Mouse (Mus musculus): ENCODE measurements at regions not wholly inside any gene's neighbourhood (a gene's known extent, or its start where the extent isn't known, plus 50 kb on each side); places are given as distances from the start of the nearest gene placed in this dataset.
A peak's percentile ranks its signal among the peaks of the same experiment; 100 is the strongest.

DNA sequence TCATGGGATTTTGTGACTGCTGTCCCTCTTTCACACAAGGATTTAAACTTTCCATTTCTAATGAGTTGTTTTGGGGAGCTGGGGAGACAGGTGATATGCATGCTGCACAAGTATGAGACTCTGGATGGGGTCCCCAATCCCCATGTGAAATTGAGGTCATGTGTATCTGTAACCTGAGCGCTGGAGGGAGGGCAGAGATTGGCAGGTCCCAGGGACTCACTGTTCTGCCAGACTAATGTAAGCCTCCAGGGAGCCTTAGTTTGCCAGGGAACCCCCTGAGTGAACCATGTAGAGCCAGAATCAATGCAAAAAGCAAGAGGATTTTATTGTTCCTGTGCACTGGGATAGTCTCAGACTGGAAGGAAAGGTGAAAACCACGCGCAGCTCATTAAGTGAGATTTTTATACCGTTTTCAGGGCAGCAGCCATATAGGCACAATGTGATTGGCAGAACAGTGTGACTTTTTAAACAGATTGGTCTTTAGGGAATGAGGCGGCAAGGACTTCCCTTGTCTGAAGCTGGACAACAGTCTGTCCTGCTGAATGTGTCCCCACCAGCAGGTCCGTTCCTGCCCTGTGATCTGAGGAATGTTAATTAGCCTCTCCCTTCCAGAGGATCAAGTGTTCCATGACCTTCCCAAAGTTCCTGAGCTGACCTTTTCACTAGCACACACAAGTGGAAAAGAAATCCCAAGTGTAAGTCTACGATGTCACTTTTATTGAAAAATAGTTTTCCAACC is 59.9 kb upstream of the Oxgr1 start:
- ATAC-seq (replicated peaks; ENCODE audit: low read depth, poor library complexity, severe bottlenecking): no peak

DNA sequence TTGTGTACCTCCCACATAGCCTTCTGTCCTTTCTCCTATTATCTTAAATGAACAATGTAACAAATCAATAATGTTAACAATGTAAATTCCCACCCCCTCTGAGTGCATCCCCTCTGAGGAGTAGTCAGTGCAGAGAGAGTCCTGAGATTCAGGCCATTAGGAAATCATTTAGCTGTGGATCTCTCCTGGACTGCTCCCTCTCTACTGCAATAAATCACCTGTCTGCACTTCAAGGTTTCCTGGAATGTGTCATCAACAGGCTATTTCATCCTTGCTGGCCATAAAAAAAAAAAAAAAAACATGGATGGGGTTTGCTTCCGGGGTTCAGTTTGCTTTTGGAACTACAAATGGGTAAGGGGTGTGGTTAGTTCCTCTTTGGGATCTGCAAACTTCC is 60.5 kb upstream of the Oxgr1 start:
- ATAC-seq (replicated peaks; ENCODE audit: low read depth, poor library complexity, severe bottlenecking): no peak

DNA sequence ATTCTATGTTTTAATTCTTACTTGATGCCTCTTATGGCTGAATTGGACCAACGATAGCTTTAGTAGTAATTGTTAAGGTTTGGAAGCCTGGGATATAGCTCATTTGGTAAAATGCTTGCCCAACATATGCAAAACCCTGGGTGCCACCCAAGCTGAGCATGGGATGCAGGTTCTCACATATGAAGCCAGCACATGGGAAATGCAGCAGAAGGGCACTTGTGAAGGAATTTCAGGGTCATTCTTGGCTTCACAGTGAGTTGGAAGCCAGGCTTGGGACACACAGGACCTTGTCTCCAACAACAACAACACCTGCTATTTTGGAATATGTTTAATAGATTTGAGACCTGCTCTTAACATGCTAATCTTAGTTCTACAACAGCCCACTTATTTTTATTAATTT is 67.6 kb upstream of the Oxgr1 start:
- no peak for ATAC-seq (replicated peaks; ENCODE audit: low read depth, poor library complexity, severe bottlenecking)

DNA sequence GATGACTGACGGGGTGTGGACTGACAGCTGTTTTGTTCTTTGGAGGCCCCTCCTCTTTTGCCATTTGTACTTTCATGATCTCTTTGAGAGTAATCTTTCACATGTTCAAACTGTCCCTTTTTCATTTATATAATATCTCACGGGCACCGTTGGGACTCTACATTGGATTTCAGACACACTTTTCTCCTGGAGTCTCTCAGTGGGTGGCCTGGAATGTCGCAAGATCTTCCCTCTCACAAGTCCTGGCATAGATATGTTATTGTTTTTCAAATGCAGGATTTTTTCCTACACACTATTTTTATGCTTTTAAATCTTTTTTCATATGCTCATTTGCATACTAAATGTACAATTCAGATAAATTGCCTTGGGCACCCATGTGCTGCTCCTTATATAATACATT is 71.1 kb upstream of the Oxgr1 start:
- ATAC-seq (replicated peaks; ENCODE audit: low read depth, poor library complexity, severe bottlenecking): no peak

DNA sequence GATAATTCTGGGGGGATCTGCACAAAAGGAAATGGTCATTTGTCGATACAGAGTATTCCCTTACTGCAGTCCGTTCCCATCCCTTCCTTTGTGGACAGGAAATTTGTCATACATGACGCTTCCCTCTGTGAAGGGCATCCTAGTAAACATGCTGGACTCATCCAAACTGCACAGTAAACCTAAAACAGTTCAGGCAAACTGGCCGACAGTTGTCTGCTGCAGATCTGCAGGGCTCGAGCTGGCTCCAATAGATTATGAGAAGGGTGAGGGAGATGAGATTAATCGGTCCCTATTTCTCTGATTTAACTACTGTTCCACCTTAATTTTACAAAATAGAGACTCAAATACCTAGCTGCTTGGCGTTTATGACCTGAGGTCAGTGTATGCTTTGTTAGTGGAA is 76.3 kb upstream of the Oxgr1 start:
- ATAC-seq (replicated peaks; ENCODE audit: low read depth, poor library complexity, severe bottlenecking): no peak

DNA sequence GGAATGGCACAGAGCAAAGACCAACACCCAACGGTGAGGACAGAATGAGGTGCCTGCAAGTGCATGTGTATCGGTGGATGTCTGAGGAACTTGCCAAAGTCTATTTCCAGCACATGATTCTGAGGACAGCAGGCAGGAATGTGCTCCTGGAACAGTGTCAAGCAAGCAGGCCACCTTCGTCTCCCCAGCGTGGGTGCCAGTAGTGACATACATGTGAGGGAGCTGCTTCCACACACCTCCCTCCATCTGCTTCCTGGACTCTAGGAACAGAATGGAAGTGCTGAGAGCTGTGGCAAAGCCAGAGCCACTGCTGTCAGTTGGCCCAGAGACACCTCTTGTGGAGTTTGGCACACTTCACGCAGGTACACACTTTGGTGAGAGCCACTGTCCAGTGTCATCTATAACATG is 76.9 kb upstream of the Oxgr1 start:
- ATAC-seq (replicated peaks; ENCODE audit: low read depth, poor library complexity, severe bottlenecking): no peak

DNA sequence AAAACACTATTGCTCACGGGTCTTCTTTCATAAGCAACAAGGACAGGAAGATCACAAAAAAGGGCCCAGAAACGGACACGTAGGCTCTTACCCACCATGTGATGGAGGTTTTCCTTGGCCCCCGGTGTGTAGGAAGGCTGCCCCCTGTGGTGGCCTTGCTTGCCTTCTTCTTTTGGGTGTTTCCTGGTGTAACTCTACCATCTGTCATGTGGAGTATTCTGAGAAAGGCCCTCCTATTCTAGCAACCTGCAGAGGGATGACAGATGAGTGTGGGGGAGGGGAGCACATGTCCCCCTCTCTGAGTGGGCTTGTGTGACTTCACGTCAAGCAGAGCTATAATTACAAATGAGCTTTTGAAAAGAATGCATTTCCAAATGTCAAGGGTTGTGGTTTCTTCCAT is 77.3 kb upstream of the Oxgr1 start:
- no peak for ATAC-seq (replicated peaks; ENCODE audit: low read depth, poor library complexity, severe bottlenecking)

DNA sequence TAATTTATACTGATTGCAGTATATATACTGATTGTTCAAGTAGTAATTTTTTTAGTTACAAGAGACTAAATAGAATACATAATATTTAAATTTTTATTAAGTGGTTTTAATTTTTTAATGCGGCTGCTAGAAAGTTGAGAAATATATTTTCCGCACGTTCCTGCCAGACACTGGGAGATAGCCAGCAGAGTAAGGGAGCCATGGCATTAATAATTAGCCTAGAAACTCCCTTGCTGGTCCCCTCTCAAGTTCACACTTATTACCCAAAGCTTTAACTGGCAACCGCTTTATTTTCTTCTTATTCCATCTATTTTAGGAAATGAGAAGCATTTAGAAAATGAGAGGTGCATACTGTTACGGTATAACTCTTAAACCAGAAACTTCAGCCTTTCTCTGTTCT is 78.0 kb upstream of the Oxgr1 start:
- no peak for ATAC-seq (replicated peaks; ENCODE audit: low read depth, poor library complexity, severe bottlenecking)

DNA sequence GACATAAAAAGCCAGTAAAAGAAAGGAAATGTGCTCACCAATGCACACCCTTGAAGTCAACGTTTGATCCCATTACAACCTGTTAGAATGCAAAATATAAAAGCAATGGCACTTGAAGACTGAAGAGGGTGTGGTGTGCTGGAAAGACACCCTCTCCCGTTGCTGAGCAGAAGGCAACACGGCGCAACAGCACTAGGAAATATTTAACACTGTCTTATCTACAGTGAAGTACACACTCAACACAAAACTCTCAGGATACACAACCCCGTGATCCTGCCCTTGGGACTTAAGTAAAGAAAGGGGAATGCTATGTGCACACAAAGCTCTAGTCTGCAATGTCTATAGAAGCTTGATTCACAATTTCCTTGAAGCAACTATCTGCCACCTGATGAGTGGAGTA is 83.1 kb upstream of the Oxgr1 start:
- no peak for ATAC-seq (replicated peaks; ENCODE audit: low read depth, poor library complexity, severe bottlenecking)

DNA sequence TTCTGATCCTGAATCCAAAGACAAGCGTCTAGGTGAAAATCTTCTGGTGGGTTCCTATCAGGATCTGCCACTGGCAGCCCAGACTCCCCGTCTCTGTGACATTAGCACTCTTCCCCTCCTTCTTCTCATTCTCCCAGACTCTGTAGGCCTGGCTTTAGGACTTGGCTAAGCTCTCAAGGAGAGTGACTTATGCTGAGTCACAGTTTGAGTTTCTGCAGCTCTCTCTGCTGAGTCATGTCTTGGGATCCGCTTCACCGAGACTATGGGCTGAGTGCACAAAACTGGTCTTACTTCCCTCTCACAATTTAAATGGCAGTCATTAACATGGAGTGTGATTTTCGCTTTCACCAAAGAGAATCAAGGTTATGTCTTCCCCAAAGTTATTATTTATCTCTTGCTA is 85.2 kb upstream of the Oxgr1 start:
- peak; percentile 95 for ATAC-seq (replicated peaks; ENCODE audit: low read depth, poor library complexity, severe bottlenecking)

DNA sequence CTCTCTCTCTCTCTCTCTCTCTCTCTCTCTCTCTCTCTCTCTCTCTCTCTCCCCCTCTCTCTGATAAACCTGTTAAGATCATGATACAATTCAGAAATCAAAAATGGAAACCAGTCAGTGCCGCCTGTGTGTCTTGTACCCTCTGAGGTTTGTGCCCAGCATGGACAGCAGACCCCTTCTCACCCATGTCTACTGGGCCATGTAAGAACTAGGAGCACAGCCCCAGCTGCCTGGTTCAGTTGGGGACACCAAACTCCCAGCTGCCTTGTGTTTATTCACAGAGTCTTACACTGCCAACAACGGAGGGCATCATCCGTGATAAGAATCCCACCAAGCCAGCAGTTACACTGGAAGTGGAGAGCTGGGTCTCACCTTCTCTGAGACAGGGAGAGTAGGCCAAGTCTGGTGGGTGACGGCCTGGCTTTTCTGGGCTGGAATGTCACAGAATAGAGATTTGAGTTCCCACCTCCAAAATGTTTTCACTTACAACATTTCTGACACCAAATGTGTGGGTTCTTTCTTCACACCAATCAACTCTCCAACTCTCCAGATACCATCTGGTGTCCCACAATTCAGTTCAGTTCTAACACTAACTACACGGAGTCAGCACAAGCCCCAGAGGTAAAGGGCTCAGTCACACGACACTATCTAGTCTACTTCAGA is 92.2 kb upstream of the Oxgr1 start:
- ATAC-seq (replicated peaks; ENCODE audit: low read depth, poor library complexity, severe bottlenecking): no peak

DNA sequence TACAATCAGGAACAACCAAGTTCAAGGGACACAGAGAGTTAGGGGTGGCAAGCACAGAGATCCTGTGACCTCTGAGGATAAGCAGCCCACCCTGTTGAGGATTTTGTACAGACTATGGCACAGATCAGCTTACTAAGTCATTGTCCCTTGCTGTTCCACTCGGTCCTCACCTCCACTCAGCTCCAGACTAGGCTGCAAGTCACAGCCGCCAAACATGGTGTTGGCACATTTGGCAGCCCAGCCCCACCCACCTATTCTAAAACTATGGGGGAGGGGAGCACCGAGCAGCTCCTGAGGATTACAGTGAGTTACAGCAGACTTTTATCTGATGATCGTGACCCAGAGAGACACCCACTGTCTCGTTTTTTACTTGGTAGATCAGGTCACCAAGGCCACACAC is 93.0 kb upstream of the Oxgr1 start:
- ATAC-seq (replicated peaks; ENCODE audit: low read depth, poor library complexity, severe bottlenecking): no peak

DNA sequence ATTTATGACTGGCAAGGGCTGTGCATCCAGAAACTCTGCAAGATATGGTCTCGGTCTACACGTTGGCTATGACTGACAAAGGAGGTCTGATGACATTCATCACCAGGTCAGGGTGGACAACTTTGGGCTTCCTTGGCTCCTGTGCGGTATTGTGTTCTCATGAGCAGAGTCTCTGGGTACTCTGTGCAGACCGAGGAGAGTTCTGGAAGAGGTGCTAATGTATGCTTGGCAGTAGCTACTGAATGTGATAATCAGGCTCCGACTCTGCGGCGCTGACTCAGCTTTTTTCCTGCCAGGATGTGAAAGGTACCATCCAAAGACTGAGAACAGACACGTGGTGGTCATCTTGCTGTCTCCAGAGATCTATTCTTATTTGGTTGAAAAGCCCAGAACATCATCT is 94.5 kb upstream of the Oxgr1 start:
- no peak for ATAC-seq (replicated peaks; ENCODE audit: low read depth, poor library complexity, severe bottlenecking)

DNA sequence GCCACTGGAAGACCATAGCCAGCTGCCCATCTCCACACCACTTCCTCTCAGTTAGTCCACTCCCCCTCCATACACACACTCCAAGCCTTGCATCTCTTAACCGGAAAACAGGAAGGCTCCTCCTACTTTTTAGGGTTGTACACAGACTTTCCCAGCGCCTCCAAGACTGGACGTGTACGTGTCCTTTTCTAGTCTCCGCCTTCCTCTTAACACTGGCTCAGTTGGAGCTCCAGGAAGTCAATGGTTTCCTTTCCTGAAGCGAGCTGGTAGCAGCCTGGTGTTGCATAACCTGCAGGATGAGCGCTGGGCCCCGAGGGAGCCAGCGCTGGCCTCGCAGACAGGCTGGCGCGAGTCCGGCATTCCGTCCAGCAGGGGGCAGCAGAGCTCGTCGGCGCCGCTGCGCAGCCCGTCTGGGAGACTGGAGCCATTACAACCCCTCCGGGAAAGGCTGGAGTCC is 95.5 kb upstream of the Oxgr1 start:
- ATAC-seq (replicated peaks; ENCODE audit: low read depth, poor library complexity, severe bottlenecking): peak; percentile 96

DNA sequence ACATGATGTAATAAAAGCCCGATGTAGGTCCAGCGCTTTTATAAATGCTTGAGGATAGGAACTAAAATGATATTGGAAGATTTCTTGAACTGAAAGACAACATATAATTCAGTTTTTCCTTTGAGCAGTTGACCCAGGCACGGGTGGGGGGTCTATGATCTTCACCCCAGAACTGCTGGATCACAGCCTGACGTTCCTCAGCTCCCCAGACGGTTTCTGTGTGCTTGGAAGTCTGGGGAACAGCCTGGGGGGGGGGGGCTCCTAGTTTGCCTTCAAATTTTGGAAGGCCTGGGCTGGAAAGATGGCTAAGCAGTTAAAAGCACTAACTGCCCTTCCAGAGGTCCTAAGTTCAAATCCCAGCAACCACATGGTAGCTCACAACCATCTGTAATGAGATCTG is 96.3 kb upstream of the Oxgr1 start:
- ATAC-seq (replicated peaks; ENCODE audit: low read depth, poor library complexity, severe bottlenecking): no peak

DNA sequence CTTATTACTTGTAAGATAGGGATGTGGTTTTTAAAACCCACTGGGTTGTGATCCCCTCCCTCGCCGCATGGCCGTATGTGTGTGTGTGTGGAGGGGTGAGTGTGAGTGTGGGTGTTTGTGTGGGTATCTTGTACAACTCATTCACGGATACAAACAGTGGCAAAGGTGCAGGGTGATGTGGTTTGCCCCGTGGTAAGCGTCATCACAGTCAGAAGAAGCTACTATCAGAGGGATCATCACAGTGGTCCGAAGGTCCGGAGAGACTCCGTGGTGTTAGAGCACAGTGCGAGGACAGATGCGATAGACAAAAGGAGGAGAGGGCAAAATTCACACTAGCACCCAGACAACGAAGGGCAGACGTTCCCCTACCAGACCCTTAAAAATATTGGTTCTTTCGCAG is 97.0 kb upstream of the Oxgr1 start:
- no peak for ATAC-seq (replicated peaks; ENCODE audit: low read depth, poor library complexity, severe bottlenecking)

DNA sequence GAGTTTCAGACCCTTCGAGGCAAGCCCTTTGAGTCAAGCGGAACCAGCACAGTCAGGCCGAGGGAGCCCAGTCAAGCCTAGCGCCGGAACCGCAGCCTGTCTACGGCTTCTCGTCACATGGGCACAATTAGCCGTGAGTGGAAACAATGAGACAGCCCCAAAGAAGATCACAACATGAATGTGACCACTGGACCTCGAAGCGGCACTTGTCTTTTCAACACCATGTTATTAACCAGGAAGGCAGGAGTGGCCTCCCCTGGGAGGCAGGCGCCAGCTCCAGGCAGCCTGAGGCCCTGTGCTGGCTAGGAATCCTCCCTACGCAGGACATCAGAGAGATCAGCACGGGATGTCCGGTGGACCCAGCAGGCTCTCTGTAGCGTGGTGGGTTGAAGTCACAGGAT is 97.4 kb upstream of the Oxgr1 start:
- no peak for ATAC-seq (replicated peaks; ENCODE audit: low read depth, poor library complexity, severe bottlenecking)

DNA sequence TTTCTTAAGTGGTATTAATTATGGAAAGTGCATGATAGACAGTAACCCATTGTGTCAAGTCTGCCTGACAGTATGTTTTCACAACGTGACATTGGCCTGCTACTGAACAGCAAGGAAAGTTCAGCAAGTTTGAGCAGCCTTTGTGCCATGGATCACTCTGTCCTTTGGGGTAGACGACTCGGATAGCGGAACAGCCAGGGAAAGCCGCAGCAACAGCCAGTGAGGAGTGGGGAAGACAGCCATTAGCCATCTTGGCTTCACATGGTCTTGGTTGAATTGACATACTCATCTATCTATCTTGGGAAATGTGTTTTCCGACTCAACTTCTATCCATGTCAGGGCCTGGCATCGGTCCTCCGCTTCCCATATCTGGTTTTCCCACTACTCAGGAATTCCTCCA is 98.0 kb upstream of the Oxgr1 start:
- no peak for ATAC-seq (replicated peaks; ENCODE audit: low read depth, poor library complexity, severe bottlenecking)

DNA sequence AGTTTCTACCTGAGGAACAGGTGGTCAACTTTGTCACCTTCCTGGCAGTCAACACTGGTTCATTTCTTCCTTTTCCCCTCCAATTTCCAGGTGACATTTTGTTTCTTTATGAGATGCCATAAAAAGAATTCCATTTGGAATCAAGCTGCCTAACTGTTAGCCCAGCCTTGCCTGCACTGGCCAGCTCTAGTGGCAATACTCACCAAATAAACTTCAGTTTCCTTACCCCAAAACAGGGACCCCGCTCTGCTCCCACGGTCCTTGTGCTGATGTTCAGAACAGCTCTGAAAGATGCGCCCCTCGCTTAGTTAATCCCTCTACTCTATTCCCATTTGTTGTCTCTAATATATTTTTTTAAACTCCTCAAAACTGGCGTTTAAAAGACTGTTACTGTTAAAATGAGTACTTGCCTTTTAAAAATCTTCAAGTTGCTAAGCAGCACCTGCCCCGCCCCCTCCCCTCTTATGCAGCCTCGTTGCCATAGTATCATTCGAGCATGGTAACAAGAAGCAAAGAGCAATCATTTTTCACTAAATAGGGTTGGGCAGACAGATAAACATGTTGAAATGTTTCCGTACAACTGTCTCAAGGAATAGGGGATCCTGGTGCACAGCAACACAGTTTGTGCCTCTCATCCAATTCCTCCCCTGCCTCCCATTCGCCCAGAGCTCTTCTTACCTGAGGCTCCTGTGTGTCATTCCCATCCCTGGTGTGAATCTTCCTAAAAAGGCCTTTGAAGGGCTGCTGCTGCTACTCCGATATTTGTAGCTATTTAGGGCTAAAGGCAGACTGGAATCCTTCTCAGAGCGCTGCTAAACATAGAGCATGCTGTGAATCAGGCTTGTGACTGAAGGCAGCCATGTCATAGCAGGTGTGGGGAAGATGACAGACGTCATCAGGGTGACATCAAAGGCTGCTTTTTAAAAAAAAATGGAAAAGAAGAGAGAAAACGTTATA is 98.8 kb upstream of the Oxgr1 start:
- ATAC-seq (replicated peaks; ENCODE audit: low read depth, poor library complexity, severe bottlenecking): no peak

DNA sequence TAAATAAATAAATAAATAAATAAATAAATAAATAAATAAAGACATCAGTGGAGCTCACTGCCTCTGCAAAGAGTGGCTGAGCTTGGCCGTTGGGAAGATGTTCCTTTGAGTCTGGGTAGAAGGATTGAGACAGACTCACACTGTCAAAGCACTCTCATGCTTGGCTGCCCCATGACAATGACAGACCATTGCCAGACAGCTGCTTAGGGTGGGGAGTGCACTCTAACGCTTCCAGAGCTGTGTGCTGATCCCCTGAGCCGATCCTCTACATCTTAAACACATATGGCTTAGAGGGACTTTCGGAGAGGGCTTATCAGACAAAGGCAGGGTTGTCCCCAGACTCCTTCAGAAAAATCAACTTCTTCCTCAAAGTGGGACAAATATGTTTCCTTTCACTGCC is 100.0 kb upstream of the Oxgr1 start:
- ATAC-seq (replicated peaks; ENCODE audit: low read depth, poor library complexity, severe bottlenecking): no peak

DNA sequence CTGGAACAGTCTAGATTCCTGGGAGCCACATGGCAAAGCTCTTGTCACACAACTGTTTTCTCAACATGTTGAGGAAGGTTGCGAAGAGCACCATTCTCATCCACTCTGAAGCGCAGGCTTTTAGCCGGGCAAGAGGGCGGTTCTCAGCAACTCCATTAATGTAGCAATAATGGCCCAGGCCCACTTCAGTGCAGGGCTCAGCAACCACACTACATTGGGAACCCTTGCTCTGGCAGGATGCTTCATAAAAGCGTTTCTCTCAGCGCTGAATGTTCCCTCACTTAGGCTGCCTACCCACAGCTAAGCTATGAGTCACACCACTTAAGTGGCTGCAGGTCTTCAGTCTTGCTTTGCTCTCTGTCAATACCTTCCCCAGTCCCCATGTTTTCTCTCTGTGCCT is 102.2 kb upstream of the Oxgr1 start:
- no peak for ATAC-seq (replicated peaks; ENCODE audit: low read depth, poor library complexity, severe bottlenecking)
